Mouse (Mus musculus): Measurements from ENCODE around the gene Top3a. TPM values are rescaled to one million over a fixed set of nuclear protein-coding genes. Genes with fewer than 3 reads are reported as not detected.

Gene Top3a
- total RNA-seq, 2 experiments from 2014 or later, result 8.4 to 15.1 TPM

- ATAC-seq (replicated peaks; ENCODE audit: low FRiP score, poor library complexity, severe bottlenecking), result peak; percentile 11
These were observed 78.2 kb downstream of the Top3a start for GRCm38 (mm10) chr11:60698806-60699523.

GRCm38 (mm10) chr11:60697561-60697960 lies 79.6 kb downstream of the Top3a start:
- no peak for ATAC-seq (replicated peaks; ENCODE audit: low FRiP score, poor library complexity, severe bottlenecking)

- no peak for ATAC-seq (replicated peaks; ENCODE audit: low FRiP score, poor library complexity, severe bottlenecking)
These were observed 81.0 kb downstream of the Top3a start for GRCm38 (mm10) chr11:60696165-60696564.

Other genes with a start within 250 kb of the Top3a start
- 20.5 TPM in 2 replicates for gene Alkbh5, start 241.0 kb downstream of the Top3a start, total RNA-seq (2015; ENCODE audit: low replicate concordance)
- 18.8 and 21.3 TPM in 2 replicates for gene Alkbh5, start 241.0 kb downstream of the Top3a start, total RNA-seq (2017; ENCODE audit: low replicate concordance)
- gene Llgl1, start 77.6 kb downstream of the Top3a start, total RNA-seq (2015; ENCODE audit: low replicate concordance), result 5.4 and 19.1 TPM in 2 replicates
- gene Llgl1, start 77.6 kb downstream of the Top3a start, total RNA-seq (2017; ENCODE audit: low replicate concordance), result 6.9 and 9.2 TPM in 2 replicates
- 39.8 and 50.5 TPM in 2 replicates for gene Flii, start 50.1 kb downstream of the Top3a start, total RNA-seq (2015; ENCODE audit: low replicate concordance)
- 28.5 and 31.8 TPM in 2 replicates for gene Flii, start 50.1 kb downstream of the Top3a start, total RNA-seq (2017; ENCODE audit: low replicate concordance)
- gene Mief2, start 49.0 kb downstream of the Top3a start, total RNA-seq (2015; ENCODE audit: low replicate concordance), result 0.42 TPM in 1 of 2 replicates, not detected in the other
- gene Mief2, start 49.0 kb downstream of the Top3a start, total RNA-seq (2017; ENCODE audit: low replicate concordance), result 0.39 TPM in 1 of 2 replicates, not detected in the other
- 13.0 and 24.1 TPM in 2 replicates for gene Smcr8, start 159 bp upstream of the Top3a start, total RNA-seq (2015; ENCODE audit: low replicate concordance)
- gene Smcr8, start 159 bp upstream of the Top3a start, total RNA-seq (2017; ENCODE audit: low replicate concordance), result 12.9 and 13.9 TPM in 2 replicates
- gene Shmt1, start 34.4 kb upstream of the Top3a start, total RNA-seq (2015; ENCODE audit: low replicate concordance), result 4.6 TPM in 1 of 2 replicates, not detected in the other
- 7.6 and 9.6 TPM in 2 replicates for gene Shmt1, start 34.4 kb upstream of the Top3a start, total RNA-seq (2017; ENCODE audit: low replicate concordance)
- gene Dhrs7b, start 53.3 kb upstream of the Top3a start, total RNA-seq (2015; ENCODE audit: low replicate concordance), result 1.1 and 14.3 TPM in 2 replicates
- gene Dhrs7b, start 53.3 kb upstream of the Top3a start, total RNA-seq (2017; ENCODE audit: low replicate concordance), result 2.4 and 6.5 TPM in 2 replicates
- 9.2 and 16.2 TPM in 2 replicates for gene Tmem11, start 101.9 kb upstream of the Top3a start, total RNA-seq (2015; ENCODE audit: low replicate concordance)
- 10.7 and 16.8 TPM in 2 replicates for gene Tmem11, start 101.9 kb upstream of the Top3a start, total RNA-seq (2017; ENCODE audit: low replicate concordance)
- 32.1 and 36.0 TPM in 2 replicates for gene Natd1, start 137.4 kb upstream of the Top3a start, total RNA-seq (2015; ENCODE audit: low replicate concordance)
- 17.2 and 29.4 TPM in 2 replicates for gene Natd1, start 137.4 kb upstream of the Top3a start, total RNA-seq (2017; ENCODE audit: low replicate concordance)
- gene Map2k3, start 154.7 kb upstream of the Top3a start, total RNA-seq (2015; ENCODE audit: low replicate concordance), result 105 and 148 TPM in 2 replicates
- 93.2 and 132 TPM in 2 replicates for gene Map2k3, start 154.7 kb upstream of the Top3a start, total RNA-seq (2017; ENCODE audit: low replicate concordance)
- gene Kcnj12, start 245.2 kb upstream of the Top3a start, total RNA-seq (2015; ENCODE audit: low replicate concordance), result not detected in 2 replicates
- not detected in 2 replicates for gene Kcnj12, start 245.2 kb upstream of the Top3a start, total RNA-seq (2017; ENCODE audit: low replicate concordance)

All from erythroid progenitor cell, adult 5-6 weeks (primary cell).